Mouse (Mus musculus): Measurements from ENCODE around the gene Ppp1r26. TPM values are rescaled to one million over a fixed set of nuclear protein-coding genes. Genes with fewer than 3 reads are reported as not detected.
"Not testable (repeated sequence)": the region's sequence is repeated elsewhere in the genome, so short reads cannot be mapped to it uniquely, and the experiment has no call there.

Gene Ppp1r26
- polyA plus RNA-seq, 1 experiment from 2014 or later = 2.4 TPM

- Histone ChIP-seq H3K36me3 (ENCODE audit: insufficient read depth, low read length) (peaks cover 16% of the 10 kb centered on the region), H3K4me3 (replicated peaks; ENCODE audit: low read depth, low read length) (peak overlapping the region; percentile 81), H3K4me2 (ENCODE audit: low read length) (peak overlapping the region; percentile 85), H3K4me1 (replicated peaks; ENCODE audit: insufficient read depth, low read length) (peaks cover 12% of the 10 kb centered on the region; the same call in 1 of the 2 replicates), H3K9me3 (replicated peaks; ENCODE audit: low read length) (peaks cover 4% of the 10 kb centered on the region; the same call in 1 of the 2 replicates), H3K9ac (ENCODE audit: low read depth, low read length) (peak overlapping the region; percentile 93), H3K27ac (no peak overlapping the region), H3K27me3 (ENCODE audit: insufficient read depth, low read length) (no peaks in the 10 kb centered on the region)
- WGBS = 55% methylated on average over 18 of the region's 18 CpGs
- ATAC-seq (replicated peaks; ENCODE audit: low FRiP score, low read depth) (no peak), DNase-seq (ENCODE audit: low spot score) (no peak)
- no peak for TF ChIP-seq CTCF (IDR thresholded peaks at IDR 0.05; ENCODE audit: low read depth)
These were observed 22.1 kb downstream of the Ppp1r26 start for GRCm38 (mm10) chr2:28468486-28469225.

- Histone ChIP-seq H3K9me3 (replicated peaks; ENCODE audit: low read length) (peaks cover 4% of the 10 kb centered on the region; the same call in 1 of the 2 replicates), H3K9ac (ENCODE audit: low read depth, low read length) (no peak overlapping the region), H3K4me3 (replicated peaks; ENCODE audit: low read depth, low read length) (no peak overlapping the region), H3K36me3 (ENCODE audit: insufficient read depth, low read length) (peaks cover 16% of the 10 kb centered on the region), H3K4me1 (replicated peaks; ENCODE audit: insufficient read depth, low read length) (peaks cover 12% of the 10 kb centered on the region; the same call in 1 of the 2 replicates), H3K27ac (no peak overlapping the region), H3K4me2 (ENCODE audit: low read length) (no peak overlapping the region), H3K27me3 (ENCODE audit: insufficient read depth, low read length) (no peaks in the 10 kb centered on the region)
- DNase-seq (ENCODE audit: low spot score) (no peak), ATAC-seq (replicated peaks; ENCODE audit: low FRiP score, low read depth) (no peak)
- WGBS = 98% methylated on average over 14 of the region's 14 CpGs
- TF ChIP-seq CTCF (IDR thresholded peaks at IDR 0.05; ENCODE audit: low read depth) = no peak
These were observed 22.9 kb downstream of the Ppp1r26 start for GRCm38 (mm10) chr2:28469461-28469860.

- 91% methylated on average over 2 of the region's 2 CpGs for WGBS
- no peak for ATAC-seq (replicated peaks; ENCODE audit: low FRiP score, low read depth)
- DNase-seq (ENCODE audit: low spot score) = no peak
- H3K4me1 ChIP-seq (replicated peaks; ENCODE audit: insufficient read depth, low read length) = peaks cover 12% of the 10 kb centered on the region; the same call in 1 of the 2 replicates
- no peaks in the 10 kb centered on the region for H3K27me3 ChIP-seq (ENCODE audit: insufficient read depth, low read length)
- peaks cover 16% of the 10 kb centered on the region for H3K36me3 ChIP-seq (ENCODE audit: insufficient read depth, low read length)
- H3K4me2 ChIP-seq (ENCODE audit: low read length) = no peak overlapping the region
- H3K9me3 ChIP-seq (replicated peaks; ENCODE audit: low read length) = peaks cover 4% of the 10 kb centered on the region; the same call in 1 of the 2 replicates
- no peak overlapping the region for H3K27ac ChIP-seq
- TF ChIP-seq CTCF (IDR thresholded peaks at IDR 0.05; ENCODE audit: low read depth) = no peak
- no peak overlapping the region for H3K4me3 ChIP-seq (replicated peaks; ENCODE audit: low read depth, low read length)
- no peak overlapping the region for H3K9ac ChIP-seq (ENCODE audit: low read depth, low read length)
These were observed 24.0 kb downstream of the Ppp1r26 start for GRCm38 (mm10) chr2:28470591-28470990.

GRCm38 (mm10) chr2:28472011-28472410 lies 25.4 kb downstream of the Ppp1r26 start:
- not testable (repeated sequence) for H3K9ac ChIP-seq (ENCODE audit: low read depth, low read length); H3K4me3 ChIP-seq (replicated peaks; ENCODE audit: low read depth, low read length); H3K4me2 ChIP-seq (ENCODE audit: low read length); H3K4me1 ChIP-seq (replicated peaks; ENCODE audit: insufficient read depth, low read length); DNase-seq (ENCODE audit: low spot score); H3K27ac ChIP-seq; H3K9me3 ChIP-seq (replicated peaks; ENCODE audit: low read length); ATAC-seq (replicated peaks; ENCODE audit: low FRiP score, low read depth); H3K27me3 ChIP-seq (ENCODE audit: insufficient read depth, low read length)
- H3K36me3 ChIP-seq (ENCODE audit: insufficient read depth, low read length) = peaks cover 16% of the 10 kb centered on the region
- WGBS = 95% methylated on average over 8 of the region's 8 CpGs

GRCm38 (mm10) chr2:28477993-28478392 lies 31.4 kb downstream of the Ppp1r26 start:
- H3K36me3 ChIP-seq (ENCODE audit: insufficient read depth, low read length); H3K9me3 ChIP-seq (replicated peaks; ENCODE audit: low read length); H3K27ac ChIP-seq; ATAC-seq (replicated peaks; ENCODE audit: low FRiP score, low read depth); H3K4me2 ChIP-seq (ENCODE audit: low read length); H3K4me1 ChIP-seq (replicated peaks; ENCODE audit: insufficient read depth, low read length); H3K4me3 ChIP-seq (replicated peaks; ENCODE audit: low read depth, low read length); H3K27me3 ChIP-seq (ENCODE audit: insufficient read depth, low read length); H3K9ac ChIP-seq (ENCODE audit: low read depth, low read length); DNase-seq (ENCODE audit: low spot score): not testable (repeated sequence)
- WGBS = 88% methylated on average over 5 of the region's 5 CpGs

GRCm38 (mm10) chr2:28479208-28480204 lies 32.9 kb downstream of the Ppp1r26 start:
- no peak for TF ChIP-seq CTCF (IDR thresholded peaks at IDR 0.05; ENCODE audit: low read depth)
- WGBS = 70% methylated on average over 20 of the region's 20 CpGs
- H3K27me3 ChIP-seq (ENCODE audit: insufficient read depth, low read length) = no peaks in the 10 kb centered on the region
- H3K4me3 ChIP-seq (replicated peaks; ENCODE audit: low read depth, low read length) = no peak overlapping the region
- no peak overlapping the region for H3K27ac ChIP-seq
- no peak overlapping the region for H3K4me2 ChIP-seq (ENCODE audit: low read length)
- ATAC-seq (replicated peaks; ENCODE audit: low FRiP score, low read depth) (no peak), DNase-seq (ENCODE audit: low spot score) (no peak)
- no peaks in the 10 kb centered on the region for H3K36me3 ChIP-seq (ENCODE audit: insufficient read depth, low read length)
- H3K9ac ChIP-seq (ENCODE audit: low read depth, low read length) = no peak overlapping the region
- H3K9me3 ChIP-seq (replicated peaks; ENCODE audit: low read length) = no peaks in the 10 kb centered on the region
- no peaks in the 10 kb centered on the region for H3K4me1 ChIP-seq (replicated peaks; ENCODE audit: insufficient read depth, low read length)
